Mouse (Mus musculus): ENCODE measurements around the gene Hnrnpab. TPM values are rescaled to one million over a fixed set of nuclear protein-coding genes. Genes with fewer than 3 reads are reported as not detected.

The Hnrnpab gene
- polyA plus RNA-seq, 1 experiment: 146 TPM

GRCm38 (mm10) chr11:51649889-51650199 lies 43.2 kb upstream of the Hnrnpab start:
- H3K27me3 ChIP-seq (ENCODE audit: control insufficient read depth, insufficient read depth, low read length): no peaks in the 10 kb centered on the region
- no peak overlapping the region for H3K27ac ChIP-seq (ENCODE audit: insufficient read depth, low read length)
- H3K4me1 ChIP-seq (ENCODE audit: control insufficient read depth, insufficient read depth, insufficient read length): peaks cover 33% of the 10 kb centered on the region
- 2% methylated on average over 7 of the region's 7 CpGs for WGBS
- DNase-seq (ENCODE audit: low read depth in 1 of 2, low spot score in 2 of 2): no peak
- TF ChIP-seq POLR2A (IDR thresholded peaks at IDR 0.05; ENCODE audit: low read depth, low read length) (no peak), CTCF (IDR thresholded peaks at IDR 0.05; ENCODE audit: extremely low read depth, insufficient read depth, insufficient read length, insufficient replicate concordance) (no peak)
- H3K4me3 ChIP-seq (ENCODE audit: extremely low read depth, insufficient read depth, insufficient read length): peak overlapping the region; percentile 85
- H3K36me3 ChIP-seq (ENCODE audit: control insufficient read depth, insufficient read depth, low read length): peaks cover 3% of the 10 kb centered on the region

DNA sequence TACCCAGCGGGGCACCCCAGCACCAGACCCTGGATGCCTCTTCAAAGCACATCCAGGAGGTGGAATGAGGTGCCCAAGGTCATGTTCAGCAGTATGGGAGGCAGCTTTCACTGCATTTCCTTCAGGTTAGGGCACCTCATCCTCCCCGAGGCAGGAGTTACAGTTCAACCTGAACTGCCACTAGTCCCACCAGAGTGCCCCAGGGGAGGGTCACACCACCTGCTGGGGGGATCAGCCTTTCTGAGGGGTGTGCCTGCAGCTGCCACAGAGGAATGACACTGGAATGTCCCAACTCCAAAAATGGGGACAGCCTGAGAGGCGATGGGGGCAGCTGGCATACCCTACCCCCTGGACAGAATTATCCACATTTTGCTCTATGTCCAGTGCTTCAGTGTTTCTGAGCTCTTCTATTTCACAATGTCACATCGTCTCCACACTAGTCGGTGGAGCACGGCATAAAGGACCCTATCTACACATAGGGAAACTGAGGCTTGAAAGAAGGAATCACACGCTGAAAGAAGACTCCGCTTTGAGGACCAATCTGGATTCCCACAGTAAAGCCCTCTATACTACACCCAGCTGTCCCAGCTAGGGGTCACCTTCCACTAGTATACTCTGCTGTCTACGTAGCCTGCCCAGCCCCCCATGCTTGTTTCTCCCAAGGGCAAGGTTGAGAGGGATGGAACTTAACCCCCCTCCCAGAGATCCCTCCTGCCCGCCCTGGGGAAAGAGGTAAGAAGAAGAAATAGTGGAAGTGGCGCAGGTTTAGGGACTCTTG lies 42.7 kb upstream of the Hnrnpab start:
- Histone ChIP-seq H3K27ac (ENCODE audit: insufficient read depth, low read length) (no peak overlapping the region), H3K4me3 (ENCODE audit: extremely low read depth, insufficient read depth, insufficient read length) (peak overlapping the region; percentile 26; the same call in 1 of the 2 replicates), H3K27me3 (ENCODE audit: control insufficient read depth, insufficient read depth, low read length) (no peaks in the 10 kb centered on the region), H3K4me1 (ENCODE audit: control insufficient read depth, insufficient read depth, insufficient read length) (peaks cover 37% of the 10 kb centered on the region), H3K36me3 (ENCODE audit: control insufficient read depth, insufficient read depth, low read length) (peaks cover 3% of the 10 kb centered on the region)
- WGBS: 46% methylated on average over 11 of the region's 11 CpGs
- DNase-seq (ENCODE audit: low read depth in 1 of 2, low spot score in 2 of 2): no peak
- TF ChIP-seq CTCF (IDR thresholded peaks at IDR 0.05; ENCODE audit: extremely low read depth, insufficient read depth, insufficient read length, insufficient replicate concordance): no peak
- TF ChIP-seq POLR2A (IDR thresholded peaks at IDR 0.05; ENCODE audit: low read depth, low read length): no peak

DNA sequence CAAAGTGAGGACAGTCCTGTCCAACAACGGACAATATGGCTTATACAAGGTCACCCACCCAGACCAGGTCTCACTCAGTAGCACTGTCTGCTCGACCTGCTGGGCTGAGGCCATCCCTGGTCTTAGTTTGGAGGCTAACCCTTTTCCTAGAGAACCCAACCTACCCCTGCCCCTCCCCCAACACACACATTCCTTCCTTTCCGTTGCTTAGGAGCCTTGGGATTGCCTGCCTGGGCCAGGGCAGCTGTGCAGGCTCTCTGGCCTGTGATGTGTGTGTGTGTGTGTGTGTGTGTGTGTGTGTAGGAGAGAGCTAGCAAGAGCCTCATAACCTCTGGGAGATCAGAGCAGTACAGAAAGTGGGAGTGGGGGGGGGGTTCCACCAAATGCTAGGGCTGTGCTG lies 41.9 kb upstream of the Hnrnpab start:
- 73% methylated on average over 3 of the region's 3 CpGs for WGBS
- no peak for DNase-seq (ENCODE audit: low read depth in 1 of 2, low spot score in 2 of 2)

GRCm38 (mm10) chr11:51646751-51647667 lies 40.4 kb upstream of the Hnrnpab start:
- Histone ChIP-seq H3K27ac (ENCODE audit: insufficient read depth, low read length) (peak overlapping the region; percentile 67), H3K27me3 (ENCODE audit: control insufficient read depth, insufficient read depth, low read length) (no peaks in the 10 kb centered on the region), H3K4me1 (ENCODE audit: control insufficient read depth, insufficient read depth, insufficient read length) (peaks cover 51% of the 10 kb centered on the region), H3K36me3 (ENCODE audit: control insufficient read depth, insufficient read depth, low read length) (peaks cover 6% of the 10 kb centered on the region), H3K4me3 (ENCODE audit: extremely low read depth, insufficient read depth, insufficient read length) (0 out of 2 replicates have a peak overlapping the region, but pooled peaks have one; percentile 0)
- peak in 1 of 2 experiments; percentile 21 for DNase-seq (ENCODE audit: low read depth in 1 of 2, low spot score in 2 of 2)
- 35% methylated on average over 15 of the region's 15 CpGs for WGBS
- TF ChIP-seq POLR2A (IDR thresholded peaks at IDR 0.05; ENCODE audit: low read depth, low read length): no peak
- no peak for TF ChIP-seq CTCF (IDR thresholded peaks at IDR 0.05; ENCODE audit: extremely low read depth, insufficient read depth, insufficient read length, insufficient replicate concordance)

More for the DNA sequence above, 41.9 kb upstream of the Hnrnpab start:
- no peak for TF ChIP-seq CTCF (IDR thresholded peaks at IDR 0.05; ENCODE audit: extremely low read depth, insufficient read depth, insufficient read length, insufficient replicate concordance)
- TF ChIP-seq POLR2A (IDR thresholded peaks at IDR 0.05; ENCODE audit: low read depth, low read length): no peak
- H3K27ac ChIP-seq (ENCODE audit: insufficient read depth, low read length): no peak overlapping the region
- peaks cover 44% of the 10 kb centered on the region for H3K4me1 ChIP-seq (ENCODE audit: control insufficient read depth, insufficient read depth, insufficient read length)
- H3K36me3 ChIP-seq (ENCODE audit: control insufficient read depth, insufficient read depth, low read length): peaks cover 3% of the 10 kb centered on the region
- H3K27me3 ChIP-seq (ENCODE audit: control insufficient read depth, insufficient read depth, low read length): no peaks in the 10 kb centered on the region
- no peak overlapping the region for H3K4me3 ChIP-seq (ENCODE audit: extremely low read depth, insufficient read depth, insufficient read length)

DNA sequence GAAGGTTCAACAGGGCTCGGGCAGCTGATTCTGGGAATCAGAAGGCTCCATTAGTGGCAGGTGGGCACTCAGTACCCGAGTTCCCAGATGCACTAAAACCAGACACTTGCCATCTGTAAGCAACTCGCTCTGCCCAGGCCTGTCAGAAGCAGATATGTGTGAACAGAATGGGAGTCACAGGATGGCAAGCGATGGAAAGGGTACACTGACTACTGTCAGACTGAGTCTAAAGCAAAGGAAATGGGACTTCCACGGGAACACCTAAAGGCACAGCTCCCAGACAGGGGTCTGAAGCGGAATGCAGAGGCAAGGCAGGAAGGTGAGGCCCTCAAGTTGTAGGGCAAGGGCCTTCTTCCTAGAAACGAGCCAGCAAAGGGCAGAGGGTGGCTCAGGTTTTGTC lies 39.6 kb upstream of the Hnrnpab start:
- peaks cover 6% of the 10 kb centered on the region for H3K36me3 ChIP-seq (ENCODE audit: control insufficient read depth, insufficient read depth, low read length)
- no peak for DNase-seq (ENCODE audit: low read depth in 1 of 2, low spot score in 2 of 2)
- no peak overlapping the region for H3K4me3 ChIP-seq (ENCODE audit: extremely low read depth, insufficient read depth, insufficient read length)
- H3K27me3 ChIP-seq (ENCODE audit: control insufficient read depth, insufficient read depth, low read length): no peaks in the 10 kb centered on the region
- WGBS: 72% methylated on average over 7 of the region's 7 CpGs
- TF ChIP-seq CTCF (IDR thresholded peaks at IDR 0.05; ENCODE audit: extremely low read depth, insufficient read depth, insufficient read length, insufficient replicate concordance): no peak
- no peak for TF ChIP-seq POLR2A (IDR thresholded peaks at IDR 0.05; ENCODE audit: low read depth, low read length)
- peak overlapping the region; percentile 67 for H3K27ac ChIP-seq (ENCODE audit: insufficient read depth, low read length)
- H3K4me1 ChIP-seq (ENCODE audit: control insufficient read depth, insufficient read depth, insufficient read length): peaks cover 51% of the 10 kb centered on the region

DNA sequence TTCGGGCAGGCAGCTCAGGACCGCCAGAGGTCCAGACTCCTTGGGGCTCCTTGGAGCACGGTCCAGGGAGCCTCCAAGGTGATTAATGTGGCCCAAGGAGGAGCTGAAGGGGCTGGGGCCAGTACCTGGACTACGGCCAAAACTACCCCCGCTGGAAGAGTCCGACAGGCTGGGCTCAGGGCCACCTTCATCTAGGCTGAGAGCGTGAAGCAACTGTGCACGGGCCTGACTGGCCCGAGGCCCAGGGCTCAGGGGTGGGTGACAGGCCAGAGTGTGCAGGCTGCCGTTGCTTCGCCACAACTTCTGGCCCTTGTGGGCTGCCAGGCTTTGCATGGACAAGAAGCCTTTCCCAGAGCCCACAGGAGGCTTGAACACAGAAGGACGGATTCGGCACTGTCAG lies 38.6 kb upstream of the Hnrnpab start:
- H3K4me1 ChIP-seq (ENCODE audit: control insufficient read depth, insufficient read depth, insufficient read length): peaks cover 51% of the 10 kb centered on the region
- H3K27me3 ChIP-seq (ENCODE audit: control insufficient read depth, insufficient read depth, low read length): no peaks in the 10 kb centered on the region
- peaks cover 6% of the 10 kb centered on the region for H3K36me3 ChIP-seq (ENCODE audit: control insufficient read depth, insufficient read depth, low read length)
- H3K4me3 ChIP-seq (ENCODE audit: extremely low read depth, insufficient read depth, insufficient read length): no peak overlapping the region
- DNase-seq (ENCODE audit: low read depth in 1 of 2, low spot score in 2 of 2): no peak
- TF ChIP-seq CTCF (IDR thresholded peaks at IDR 0.05; ENCODE audit: extremely low read depth, insufficient read depth, insufficient read length, insufficient replicate concordance) (no peak), POLR2A (IDR thresholded peaks at IDR 0.05; ENCODE audit: low read depth, low read length) (no peak)
- H3K27ac ChIP-seq (ENCODE audit: insufficient read depth, low read length): 0 out of 2 replicates have a peak overlapping the region, but pooled peaks have one; percentile 87
- 87% methylated on average over 13 of the region's 13 CpGs for WGBS

All from spleen, adult 2 months (tissue).